Mouse (Mus musculus): ENCODE results near the gene Cabp2.

- no peak for TF ChIP-seq CTCF (IDR thresholded peaks at IDR 0.05; ENCODE audit: borderline replicate concordance, insufficient read depth, low read length)
- TF ChIP-seq POLR2A (IDR thresholded peaks at IDR 0.05; ENCODE audit: low read depth, low read length): no peak
Measured at GRCm38 (mm10) chr19:4091383-4091782, 10.0 kb downstream of the Cabp2 start.
